Mouse (Mus musculus) forebrain, postnatal 0 days (tissue): ENCODE measurements around the gene Rexo1. TPM values are rescaled to one million over a fixed set of nuclear protein-coding genes. Genes with fewer than 3 reads are reported as not detected.

Experiments
- ATAC-seq: fragments of 200-750 bp; cut with Nextera tagmentation; 2 replicates; pipeline ENCODE4 v1.8.0; 2017; ENCODE audit warnings: mild to moderate bottlenecking, moderate library complexity
- DNase-seq: peaks from one replicate; pipeline ENCODE4 v3.0.0-alpha.2; 2015
- H3K27ac ChIP-seq: fragments of 300-500 bp; sonication (generic); 2 replicates; pipeline ENCODE4 v1.5.1; 2014; ENCODE audit warnings: low read depth, mild to moderate bottlenecking, antibody characterized with exemption, low read length, moderate library complexity, mixed read lengths
- H3K27me3 ChIP-seq: fragments of 300-500 bp; sonication (generic); 2 replicates; pipeline ENCODE4 v1.6.1; 2014; ENCODE audit warnings: mild to moderate bottlenecking, low read length, mixed read lengths; ENCODE audit not compliant: insufficient read depth
- H3K36me3 ChIP-seq: fragments of 300-500 bp; sonication (generic); 2 replicates; pipeline ENCODE4 v1.6.1; 2014; ENCODE audit warnings: mild to moderate bottlenecking, moderate library complexity; ENCODE audit not compliant: insufficient read depth
- H3K4me1 ChIP-seq: fragments of 300-500 bp; sonication (generic); 2 replicates; pipeline ENCODE4 v1.6.1; 2014; ENCODE audit warnings: antibody characterized with exemption; ENCODE audit not compliant: insufficient read depth
- H3K4me2 ChIP-seq: fragments of 300-500 bp; sonication (generic); 2 replicates; pipeline ENCODE4 v1.6.1; 2014; ENCODE audit warnings: low read depth, mild to moderate bottlenecking, moderate library complexity
- H3K4me3 ChIP-seq: fragments of 300-500 bp; sonication (generic); 2 replicates; pipeline ENCODE4 v1.5.1; 2014; ENCODE audit warnings: low read depth, low read length, mixed read lengths
- H3K9ac ChIP-seq: fragments of 300-500 bp; sonication (generic); 2 replicates; pipeline ENCODE4 v1.6.1; 2014; ENCODE audit warnings: mild to moderate bottlenecking
- H3K9me3 ChIP-seq: fragments of 300-500 bp; sonication (generic); 2 replicates; pipeline ENCODE4 v1.6.1; 2016; ENCODE audit warnings: low read length
- CTCF ChIP-seq: sonication (generic); IDR thresholded peaks from 2 replicates; pipeline ENCODE4 v1.5.1; 2016; ENCODE audit warnings: antibody characterized with exemption, control low read depth, low read depth
- WGBS: fragments of 180-500 bp; shearing (Covaris S2); extraction: QIAGEN DNeasy Blood & Tissue Kit; methylation state at CpG from one replicate; pipeline ENCODE4 v1.1.7; 2014; 5-methylcytosine and 5-hydroxymethylcytosine counted together
- polyA plus RNA-seq: library from polyadenylated mRNA; unstranded; fragments of >200 nt; fragmentation: Nextera tagmentation; extraction: Ambion mirVana; gene quantifications from 2 replicates; pipeline ENCODE4 v1.2.1, GENCODE M21; 2015
- total RNA-seq: library from RNA; depleted of rRNA; stranded (reverse); fragments of >200 nt; gene quantifications from 2 replicates; pipeline ENCODE4 v1.2.3, GENCODE M21; 2014

Gene Rexo1
- total and polyA plus RNA-seq, 2 experiments from 2014 or later = 30.5 to 40.3 TPM

- no peak for TF ChIP-seq CTCF
- no peak overlapping the region for H3K4me3 ChIP-seq
- no peak overlapping the region for H3K27ac ChIP-seq
- WGBS = 43% methylated on average over 10 of the region's 10 CpGs
- H3K9ac ChIP-seq = no peak overlapping the region
- peaks cover 24% of the 10 kb centered on the region for H3K4me1 ChIP-seq
- no peak for DNase-seq
- no peaks in the 10 kb centered on the region for H3K9me3 ChIP-seq
- no peak for ATAC-seq
- no peak overlapping the region for H3K4me2 ChIP-seq
- H3K27me3 ChIP-seq = no peaks in the 10 kb centered on the region
- H3K36me3 ChIP-seq = 0 out of 2 replicates have a peak, but pooled peaks cover 7% of the 10 kb centered on the region
Measured at GRCm38 (mm10) chr10:80569664-80570066, 8.3 kb upstream of the Rexo1 start.

GRCm38 (mm10) chr10:80568876-80569275, 7.5 kb upstream of the Rexo1 start:
- no peak for TF ChIP-seq CTCF
- Histone ChIP-seq H3K36me3 (0 out of 2 replicates have a peak, but pooled peaks cover 7% of the 10 kb centered on the region), H3K4me3 (no peak overlapping the region), H3K9ac (no peak overlapping the region), H3K9me3 (no peaks in the 10 kb centered on the region), H3K4me2 (no peak overlapping the region), H3K4me1 (peaks cover 21% of the 10 kb centered on the region), H3K27me3 (no peaks in the 10 kb centered on the region), H3K27ac (no peak overlapping the region)
- DNase-seq = no peak
- no peak for ATAC-seq
- WGBS = 95% methylated on average over 29 of the region's 29 CpGs

DNA sequence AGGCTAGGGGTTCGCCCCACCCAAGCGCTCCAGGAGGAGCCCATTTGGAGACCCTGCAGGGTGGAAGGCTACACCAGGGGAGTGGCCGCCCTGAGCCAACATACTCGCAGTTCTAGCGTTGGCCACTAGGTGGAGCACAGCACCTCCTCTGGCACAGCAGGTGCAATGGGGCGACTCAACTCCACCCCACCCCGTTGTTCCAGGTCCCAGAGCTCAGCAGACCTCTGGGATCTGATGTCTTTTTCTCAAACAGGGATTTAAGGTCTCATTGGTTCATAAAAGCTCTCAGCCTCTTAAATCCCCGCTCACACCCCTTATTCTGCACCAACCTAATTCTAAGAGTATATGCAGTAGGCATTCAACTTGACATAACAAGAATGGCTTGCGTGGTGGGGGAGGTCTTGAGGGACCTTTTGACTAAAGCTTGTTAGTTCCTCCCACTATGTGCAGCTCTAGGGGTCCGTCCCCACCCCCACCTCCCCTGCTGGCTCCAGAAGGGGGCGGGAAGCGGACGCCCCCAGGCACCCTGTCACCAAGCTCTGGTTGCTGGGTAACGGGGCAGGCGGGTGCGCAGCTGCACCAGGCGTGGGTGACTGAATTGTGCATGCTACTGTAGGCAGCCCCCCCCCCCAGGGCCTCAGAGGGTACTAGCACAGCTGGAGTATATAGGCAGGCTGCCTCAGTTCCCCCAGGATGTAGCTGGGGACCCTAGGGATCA, 5.2 kb upstream of the Rexo1 start:
- peak; percentile 97 for TF ChIP-seq CTCF
- Histone ChIP-seq H3K36me3 (0 out of 2 replicates have a peak, but pooled peaks cover 7% of the 10 kb centered on the region), H3K9me3 (no peaks in the 10 kb centered on the region), H3K4me1 (peaks cover 29% of the 10 kb centered on the region), H3K4me3 (no peak overlapping the region), H3K27ac (peak overlapping the region; percentile 79), H3K27me3 (no peaks in the 10 kb centered on the region), H3K4me2 (peak overlapping the region; percentile 39), H3K9ac (peak overlapping the region; percentile 37)
- peak; percentile 89 for DNase-seq
- peak; percentile 87 for ATAC-seq
- WGBS = 12% methylated on average over 17 of the region's 17 CpGs

GRCm38 (mm10) chr10:80560621-80561020, 739 bp downstream of the Rexo1 start:
- no peak for ATAC-seq
- Histone ChIP-seq H3K4me2 (peak overlapping the region; percentile 56), H3K9me3 (no peaks in the 10 kb centered on the region), H3K9ac (peak overlapping the region; percentile 93), H3K36me3 (no peaks in the 10 kb centered on the region), H3K27ac (peak overlapping the region; percentile 94), H3K27me3 (no peaks in the 10 kb centered on the region), H3K4me3 (peak overlapping the region; percentile 85), H3K4me1 (peaks cover 15% of the 10 kb centered on the region; the same call in 1 of the 2 replicates)
- no peak for DNase-seq
- no peak for TF ChIP-seq CTCF
- 1% methylated on average over 13 of the region's 13 CpGs for WGBS

DNA sequence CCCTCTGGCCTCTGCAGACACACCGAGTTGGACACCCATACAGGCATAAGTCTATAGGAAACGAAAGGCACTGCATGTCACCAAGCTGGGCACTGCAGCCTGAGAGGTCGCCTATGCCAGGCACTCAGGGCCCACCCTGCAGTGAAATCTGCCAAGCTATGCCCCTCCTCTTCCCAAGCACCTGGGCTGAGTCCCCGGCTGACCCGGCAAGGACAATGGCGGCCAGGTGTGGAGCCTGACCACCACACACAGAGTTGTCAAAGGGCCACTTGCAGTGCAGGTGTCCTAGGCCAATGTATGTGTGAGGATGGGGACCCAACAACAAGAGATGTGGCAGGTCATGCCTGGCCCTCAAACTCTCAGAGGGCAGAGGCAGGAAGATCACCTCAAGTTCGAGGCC, 1.9 kb downstream of the Rexo1 start:
- Histone ChIP-seq H3K9ac (no peak overlapping the region), H3K36me3 (no peaks in the 10 kb centered on the region), H3K4me2 (no peak overlapping the region), H3K27me3 (no peaks in the 10 kb centered on the region), H3K27ac (no peak overlapping the region), H3K4me1 (peaks cover 15% of the 10 kb centered on the region; the same call in 1 of the 2 replicates), H3K4me3 (no peak overlapping the region), H3K9me3 (no peaks in the 10 kb centered on the region)
- TF ChIP-seq CTCF = no peak
- ATAC-seq (no peak), DNase-seq (no peak)
- WGBS = 91% methylated on average over 7 of the region's 7 CpGs

- ATAC-seq (no peak), DNase-seq (peak; percentile 72)
- WGBS = 30% methylated on average over 5 of the region's 5 CpGs
- peak; percentile 82 for TF ChIP-seq CTCF
- H3K4me2 ChIP-seq = no peak overlapping the region
- H3K9ac ChIP-seq = no peak overlapping the region
- no peaks in the 10 kb centered on the region for H3K9me3 ChIP-seq
- peaks cover 9% of the 10 kb centered on the region; the same call in 1 of the 2 replicates for H3K4me1 ChIP-seq
- no peak overlapping the region for H3K27ac ChIP-seq
- H3K36me3 ChIP-seq = no peaks in the 10 kb centered on the region
- H3K4me3 ChIP-seq = no peak overlapping the region
- H3K27me3 ChIP-seq = no peaks in the 10 kb centered on the region
Measured at GRCm38 (mm10) chr10:80557346-80557965, 3.9 kb downstream of the Rexo1 start.

GRCm38 (mm10) chr10:80553997-80554396, 7.4 kb downstream of the Rexo1 start:
- TF ChIP-seq CTCF = no peak
- H3K4me1 ChIP-seq = no peaks in the 10 kb centered on the region
- ATAC-seq = no peak
- DNase-seq = no peak
- 90% methylated on average over 6 of the region's 6 CpGs for WGBS
- H3K9me3 ChIP-seq = no peaks in the 10 kb centered on the region
- no peaks in the 10 kb centered on the region for H3K27me3 ChIP-seq
- H3K4me3 ChIP-seq = no peak overlapping the region
- H3K36me3 ChIP-seq = peaks cover 14% of the 10 kb centered on the region
- no peak overlapping the region for H3K4me2 ChIP-seq
- no peak overlapping the region for H3K9ac ChIP-seq
- H3K27ac ChIP-seq = no peak overlapping the region
